Mouse (Mus musculus): ENCODE results near the gene Lrrc40. TPM values are rescaled to one million over a fixed set of nuclear protein-coding genes. Genes with fewer than 3 reads are reported as not detected.

Gene Lrrc40
- 16.9 to 23.0 TPM (median 17.9 TPM) in 4 replicates for total RNA-seq (2023; ENCODE audit: inconsistent age)

DNA sequence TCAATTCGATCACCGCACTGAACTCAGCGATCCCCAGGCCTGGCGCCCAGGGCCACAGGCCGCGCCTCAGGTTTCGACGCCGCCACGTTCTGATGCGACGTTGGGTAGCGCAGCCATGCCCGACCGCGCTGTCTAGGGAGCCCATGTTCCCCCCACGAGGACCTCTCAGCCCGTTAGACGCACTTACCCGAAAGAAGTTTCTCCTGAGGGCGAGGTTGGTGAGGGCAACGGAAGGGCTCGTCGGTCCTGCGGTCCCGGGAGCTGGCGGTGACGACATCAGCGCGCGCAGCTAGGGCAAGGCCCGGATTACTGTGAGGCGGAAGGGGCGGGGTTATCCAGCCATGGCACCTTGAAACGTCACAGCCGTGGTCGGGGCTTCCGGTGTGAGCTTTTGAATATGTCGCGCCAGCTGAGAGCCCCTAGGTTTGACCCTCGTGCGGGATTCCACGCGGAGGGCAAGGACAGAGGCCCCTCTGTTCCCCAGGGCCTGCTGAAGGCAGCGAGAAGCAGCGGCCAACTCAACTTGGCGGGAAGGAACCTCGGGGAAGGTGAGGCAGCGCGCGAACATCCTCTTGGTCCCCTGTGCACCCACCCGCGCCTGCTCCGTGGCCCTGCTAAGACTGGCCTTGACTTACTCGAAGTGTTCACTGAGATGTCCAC, at the start of gene Lrrc40, which contains the start of gene Srsf11:
Gene Lrrc40, plus strand, starts transcription at position 334 of the 660 bp plus-strand sequence.
Gene Srsf11, minus strand, starts transcription at position 311 of the 660 bp plus-strand sequence.

Other genes starting within 250 kb of the Lrrc40 start
- gene Cth, start 111.6 kb upstream of the Lrrc40 start, total RNA-seq (2023; ENCODE audit: inconsistent age) = 0.36 to 0.83 TPM in 2 of 4 replicates, not detected in the others
- 77.9 to 94.5 TPM (median 85.4 TPM) in 4 replicates for gene Ankrd13c, start 89.4 kb upstream of the Lrrc40 start, total RNA-seq (2023; ENCODE audit: inconsistent age)
- gene Srsf11, start within 50 bp of the Lrrc40 start, total RNA-seq (2023; ENCODE audit: inconsistent age) = 406 to 438 TPM (median 430 TPM) in 4 replicates

All from B cell, adult (primary cell).